Mouse (Mus musculus): ENCODE measurements at regions not wholly inside any gene's neighbourhood (a gene's known extent, or its start where the extent isn't known, plus 50 kb on each side); places are given as distances from the start of the nearest gene placed in this dataset.

GRCm38 (mm10) chr12:16391630-16392269 lies 219.0 kb downstream of the Lpin1 start:
- H3K27me3 ChIP-seq (replicated peaks; ENCODE audit: low read depth, poor library complexity, severe bottlenecking) = no peaks in the 10 kb centered on the region
- no peaks in the 10 kb centered on the region for H3K9me3 ChIP-seq
- no peak overlapping the region for H3K27ac ChIP-seq (replicated peaks)
- H3K4me1 ChIP-seq = no peaks in the 10 kb centered on the region
- WGBS = 73% methylated on average over 5 of the region's 5 CpGs
- no peak overlapping the region for H3K4me3 ChIP-seq
- DNase-seq (ENCODE audit: low spot score) = no peak
- no peaks in the 10 kb centered on the region for H3K36me3 ChIP-seq (replicated peaks)

GRCm38 (mm10) chr12:16391163-16391562 lies 219.6 kb downstream of the Lpin1 start:
- Histone ChIP-seq H3K27me3 (replicated peaks; ENCODE audit: low read depth, poor library complexity, severe bottlenecking) (no peaks in the 10 kb centered on the region), H3K4me3 (no peak overlapping the region), H3K9me3 (no peaks in the 10 kb centered on the region), H3K27ac (replicated peaks) (no peak overlapping the region), H3K36me3 (replicated peaks) (no peaks in the 10 kb centered on the region), H3K4me1 (no peaks in the 10 kb centered on the region)
- 90% methylated on average over 5 of the region's 5 CpGs for WGBS
- no peak for DNase-seq (ENCODE audit: low spot score)

GRCm38 (mm10) chr12:16387035-16387434 lies 223.7 kb downstream of the Lpin1 start:
- Histone ChIP-seq H3K27me3 (replicated peaks; ENCODE audit: low read depth, poor library complexity, severe bottlenecking) (no peaks in the 10 kb centered on the region), H3K27ac (replicated peaks) (no peak overlapping the region), H3K36me3 (replicated peaks) (no peaks in the 10 kb centered on the region), H3K4me3 (no peak overlapping the region), H3K4me1 (no peaks in the 10 kb centered on the region), H3K9me3 (no peaks in the 10 kb centered on the region)
- WGBS = 94% methylated on average over 4 of the region's 4 CpGs
- no peak for DNase-seq (ENCODE audit: low spot score)

GRCm38 (mm10) chr12:16384396-16384795 lies 226.4 kb downstream of the Lpin1 start:
- no peaks in the 10 kb centered on the region for H3K4me1 ChIP-seq
- H3K27ac ChIP-seq (replicated peaks) = no peak overlapping the region
- no peaks in the 10 kb centered on the region for H3K36me3 ChIP-seq (replicated peaks)
- no peaks in the 10 kb centered on the region for H3K9me3 ChIP-seq
- 75% methylated on average over 1 of the region's 1 CpGs for WGBS
- H3K27me3 ChIP-seq (replicated peaks; ENCODE audit: low read depth, poor library complexity, severe bottlenecking) = no peaks in the 10 kb centered on the region
- no peak for DNase-seq (ENCODE audit: low spot score)
- H3K4me3 ChIP-seq = no peak overlapping the region

GRCm38 (mm10) chr12:16383499-16383935 lies 227.2 kb downstream of the Lpin1 start:
- no peak for DNase-seq (ENCODE audit: low spot score)
- H3K4me3 ChIP-seq = no peak overlapping the region
- 84% methylated on average over 15 of the region's 15 CpGs for WGBS
- H3K9me3 ChIP-seq = no peaks in the 10 kb centered on the region
- no peak overlapping the region for H3K27ac ChIP-seq (replicated peaks)
- H3K36me3 ChIP-seq (replicated peaks) = no peaks in the 10 kb centered on the region
- no peaks in the 10 kb centered on the region for H3K4me1 ChIP-seq
- H3K27me3 ChIP-seq (replicated peaks; ENCODE audit: low read depth, poor library complexity, severe bottlenecking) = no peaks in the 10 kb centered on the region

GRCm38 (mm10) chr12:16382417-16382988 lies 228.3 kb downstream of the Lpin1 start:
- 73% methylated on average over 11 of the region's 11 CpGs for WGBS
- H3K27ac ChIP-seq (replicated peaks) = no peak overlapping the region
- H3K4me1 ChIP-seq = no peaks in the 10 kb centered on the region
- no peaks in the 10 kb centered on the region for H3K36me3 ChIP-seq (replicated peaks)
- H3K9me3 ChIP-seq = no peaks in the 10 kb centered on the region
- no peak for DNase-seq (ENCODE audit: low spot score)
- no peak overlapping the region for H3K4me3 ChIP-seq
- no peaks in the 10 kb centered on the region for H3K27me3 ChIP-seq (replicated peaks; ENCODE audit: low read depth, poor library complexity, severe bottlenecking)

- Histone ChIP-seq H3K9me3 (no peaks in the 10 kb centered on the region), H3K27me3 (replicated peaks; ENCODE audit: low read depth, poor library complexity, severe bottlenecking) (no peaks in the 10 kb centered on the region), H3K27ac (replicated peaks) (no peak overlapping the region), H3K36me3 (replicated peaks) (no peaks in the 10 kb centered on the region), H3K4me3 (no peak overlapping the region), H3K4me1 (no peaks in the 10 kb centered on the region)
- 85% methylated on average over 4 of the region's 4 CpGs for WGBS
- no peak for DNase-seq (ENCODE audit: low spot score)
These were observed 229.7 kb downstream of the Lpin1 start for GRCm38 (mm10) chr12:16381026-16381425.

GRCm38 (mm10) chr12:16380346-16380745 lies 230.4 kb downstream of the Lpin1 start:
- no peaks in the 10 kb centered on the region for H3K27me3 ChIP-seq (replicated peaks; ENCODE audit: low read depth, poor library complexity, severe bottlenecking)
- WGBS = 73% methylated on average over 2 of the region's 2 CpGs

GRCm38 (mm10) chr12:16379415-16379814 lies 231.4 kb downstream of the Lpin1 start:
- WGBS = 84% methylated on average over 2 of the region's 2 CpGs
- Histone ChIP-seq H3K4me1 (no peaks in the 10 kb centered on the region), H3K4me3 (no peak overlapping the region), H3K9me3 (no peaks in the 10 kb centered on the region), H3K27ac (replicated peaks) (no peak overlapping the region), H3K36me3 (replicated peaks) (no peaks in the 10 kb centered on the region), H3K27me3 (replicated peaks; ENCODE audit: low read depth, poor library complexity, severe bottlenecking) (no peaks in the 10 kb centered on the region)
- DNase-seq (ENCODE audit: low spot score) = no peak

More at GRCm38 (mm10) chr12:16380346-16380745, 230.4 kb downstream of the Lpin1 start:
- H3K27ac ChIP-seq (replicated peaks) = no peak overlapping the region
- H3K9me3 ChIP-seq = no peaks in the 10 kb centered on the region
- H3K4me3 ChIP-seq = no peak overlapping the region
- H3K36me3 ChIP-seq (replicated peaks) = no peaks in the 10 kb centered on the region
- H3K4me1 ChIP-seq = no peaks in the 10 kb centered on the region
- no peak for DNase-seq (ENCODE audit: low spot score)

GRCm38 (mm10) chr12:16378501-16378900 lies 232.3 kb downstream of the Lpin1 start:
- Histone ChIP-seq H3K27me3 (replicated peaks; ENCODE audit: low read depth, poor library complexity, severe bottlenecking) (no peaks in the 10 kb centered on the region), H3K4me3 (no peak overlapping the region), H3K27ac (replicated peaks) (no peak overlapping the region), H3K4me1 (no peaks in the 10 kb centered on the region), H3K9me3 (no peaks in the 10 kb centered on the region), H3K36me3 (replicated peaks) (no peaks in the 10 kb centered on the region)
- no peak for DNase-seq (ENCODE audit: low spot score)
- 89% methylated on average over 3 of the region's 3 CpGs for WGBS

GRCm38 (mm10) chr12:16374331-16374996 lies 236.3 kb downstream of the Lpin1 start:
- no peak for DNase-seq (ENCODE audit: low spot score)
- H3K27me3 ChIP-seq (replicated peaks; ENCODE audit: low read depth, poor library complexity, severe bottlenecking) = no peaks in the 10 kb centered on the region
- H3K4me3 ChIP-seq = no peak overlapping the region
- WGBS = 73% methylated on average over 4 of the region's 4 CpGs
- H3K36me3 ChIP-seq (replicated peaks) = no peaks in the 10 kb centered on the region
- H3K27ac ChIP-seq (replicated peaks) = no peak overlapping the region
- H3K9me3 ChIP-seq = no peaks in the 10 kb centered on the region
- no peaks in the 10 kb centered on the region for H3K4me1 ChIP-seq

GRCm38 (mm10) chr12:16370061-16370460 lies 240.7 kb downstream of the Lpin1 start:
- H3K4me1 ChIP-seq = no peaks in the 10 kb centered on the region
- no peak overlapping the region for H3K4me3 ChIP-seq
- no peaks in the 10 kb centered on the region for H3K27me3 ChIP-seq (replicated peaks; ENCODE audit: low read depth, poor library complexity, severe bottlenecking)
- WGBS = 84% methylated on average over 7 of the region's 7 CpGs
- no peaks in the 10 kb centered on the region for H3K9me3 ChIP-seq
- DNase-seq (ENCODE audit: low spot score) = no peak
- no peak overlapping the region for H3K27ac ChIP-seq (replicated peaks)
- no peaks in the 10 kb centered on the region for H3K36me3 ChIP-seq (replicated peaks)

- peaks cover 8% of the 10 kb centered on the region for H3K9me3 ChIP-seq
- no peaks in the 10 kb centered on the region for H3K27me3 ChIP-seq (replicated peaks; ENCODE audit: low read depth, poor library complexity, severe bottlenecking)
- no peak for DNase-seq (ENCODE audit: low spot score)
- no peaks in the 10 kb centered on the region for H3K4me1 ChIP-seq
- H3K4me3 ChIP-seq = no peak overlapping the region
- no peaks in the 10 kb centered on the region for H3K36me3 ChIP-seq (replicated peaks)
- H3K27ac ChIP-seq (replicated peaks) = no peak overlapping the region
These were observed 248.4 kb downstream of the Lpin1 start for GRCm38 (mm10) chr12:16362341-16362740.

Measured in embryonic facial prominence, embryonic 10.5 days (tissue).